Mouse (Mus musculus) frontal cortex, postnatal 36 days (tissue): ENCODE data around the gene Snx30.
"Not testable (repeated sequence)": the region's sequence is repeated elsewhere in the genome, so short reads cannot be mapped to it uniquely, and the experiment has no call there.

Source experiments
- DNase-seq, 2 experiments: peaks; one replicate each; pipeline ENCODE4 v3.0.0; 2022; ENCODE audit warnings: low spot score in 2 of 2

Gene Snx30

GRCm38 (mm10) chr4:59805181-59805967 is at the start of gene Snx30:
Gene Snx30 (plus strand): TSS chr4:59805840.
- DNase-seq: peak; percentile 89

GRCm38 (mm10) chr4:59756332-59757082 is 49.1 kb upstream of the Snx30 start:
- DNase-seq: peak; percentile 70 to 80

GRCm38 (mm10) chr4:59757452-59758435 is 47.9 kb upstream of the Snx30 start:
- DNase-seq: no peak

GRCm38 (mm10) chr4:59760016-59760415 is 45.6 kb upstream of the Snx30 start:
- DNase-seq: no peak

- DNase-seq: peak; percentile 29
Observed at GRCm38 (mm10) chr4:59760636-59761364, 44.8 kb upstream of the Snx30 start.

GRCm38 (mm10) chr4:59761365-59761729 is 44.3 kb upstream of the Snx30 start:
- DNase-seq: no peak

- no peak for DNase-seq
Observed at GRCm38 (mm10) chr4:59764950-59765349, 40.7 kb upstream of the Snx30 start.

GRCm38 (mm10) chr4:59765385-59766005 is 40.1 kb upstream of the Snx30 start:
- DNase-seq: no peak

- no peak for DNase-seq
Observed at GRCm38 (mm10) chr4:59767717-59768116, 37.9 kb upstream of the Snx30 start.

- no peak for DNase-seq
Observed at GRCm38 (mm10) chr4:59772171-59772879, 33.3 kb upstream of the Snx30 start.

GRCm38 (mm10) chr4:59777828-59778227 is 27.8 kb upstream of the Snx30 start:
- no peak for DNase-seq

- no peak for DNase-seq
Observed at GRCm38 (mm10) chr4:59780568-59780967, 25.1 kb upstream of the Snx30 start.

GRCm38 (mm10) chr4:59782853-59783684 is 22.6 kb upstream of the Snx30 start:
- peak in 1 of 2 experiments; percentile 10 for DNase-seq

- peak; percentile 94 to 96 for DNase-seq
Observed at GRCm38 (mm10) chr4:59783685-59784279, 21.9 kb upstream of the Snx30 start.

GRCm38 (mm10) chr4:59785412-59785811 is 20.2 kb upstream of the Snx30 start:
- DNase-seq: no peak

GRCm38 (mm10) chr4:59786661-59787060 is 19.0 kb upstream of the Snx30 start:
- DNase-seq: peak; percentile 79

GRCm38 (mm10) chr4:59787126-59787525 is 18.5 kb upstream of the Snx30 start:
- DNase-seq: no peak

- DNase-seq: no peak
Observed at GRCm38 (mm10) chr4:59789015-59789414, 16.6 kb upstream of the Snx30 start.

- DNase-seq: not testable (repeated sequence)
Observed at GRCm38 (mm10) chr4:59793626-59794025, 12.0 kb upstream of the Snx30 start.
